Mouse (Mus musculus): ENCODE results near the gene Olfr1246.
"Not testable (repeated sequence)": the region's sequence is repeated elsewhere in the genome, so short reads cannot be mapped to it uniquely, and the experiment has no call there.

Gene Olfr1246

GRCm38 (mm10) chr2:89593057-89593456 lies at the start of gene Olfr1246:
Gene Olfr1246 (minus strand): TSS chr2:89593157.
- no peak for DNase-seq (ENCODE audit: low spot score in 2 of 2)

GRCm38 (mm10) chr2:89634883-89635282 lies 41.9 kb upstream of the Olfr1246 start, which contains the start of gene Olfr1249:
Gene Olfr1249 (minus strand): TSS chr2:89634983.
- DNase-seq (ENCODE audit: low spot score in 2 of 2): no peak

DNA sequence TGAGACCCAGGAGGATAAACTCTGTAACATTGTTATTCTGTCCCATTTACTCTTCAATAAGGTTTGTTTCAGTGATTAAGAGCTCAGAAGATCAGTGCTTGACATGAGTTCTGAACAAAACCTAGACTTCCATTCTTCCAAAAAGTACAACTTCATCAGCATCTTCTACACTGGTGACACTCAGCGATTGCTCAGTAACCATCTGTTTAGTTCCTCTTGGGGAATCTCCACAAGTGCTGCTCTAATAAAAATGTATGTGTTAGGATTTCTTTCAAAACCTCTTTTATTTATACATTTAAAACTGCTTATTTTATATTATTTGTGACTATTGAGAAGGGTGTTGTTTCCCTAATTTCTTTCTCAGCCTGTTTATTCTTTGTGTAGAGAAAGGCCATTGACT lies 25.2 kb upstream of the Olfr1246 start, which contains the start of gene Olfr1248:
Gene Olfr1248 (minus strand): TSS at position 101 of the 400 bp plus-strand sequence.
- DNase-seq (ENCODE audit: low spot score in 2 of 2): not testable (repeated sequence)

- no peak for DNase-seq (ENCODE audit: low spot score in 2 of 2)
Observed at GRCm38 (mm10) chr2:89614030-89614429, 21.1 kb upstream of the Olfr1246 start, which contains the start of gene Olfr1247. Gene Olfr1247 (minus strand): TSS chr2:89614130.

DNA sequence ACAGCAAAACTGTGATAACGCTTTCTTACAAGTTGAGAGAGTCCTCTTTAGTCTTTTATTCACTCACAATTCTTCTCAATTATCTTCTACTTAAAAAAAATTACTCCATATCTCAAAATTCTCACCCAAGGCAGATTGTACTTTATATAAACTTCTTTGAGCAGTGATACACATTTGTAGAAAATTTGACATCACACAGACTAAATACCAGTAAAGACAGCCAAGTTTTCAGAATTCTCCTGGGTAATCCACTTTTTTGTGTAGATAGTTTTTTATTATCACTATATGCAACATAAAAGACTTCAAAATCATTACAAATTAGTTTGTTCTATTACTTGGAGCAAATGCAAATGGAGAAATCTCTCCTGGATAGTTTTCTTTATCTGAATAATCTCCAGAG lies 14.6 kb downstream of the Olfr1246 start, which contains the start of gene Olfr1245:
Gene Olfr1245 (minus strand): TSS at position 101 of the 400 bp plus-strand sequence.
- no peak for DNase-seq (ENCODE audit: low spot score in 2 of 2)

DNA sequence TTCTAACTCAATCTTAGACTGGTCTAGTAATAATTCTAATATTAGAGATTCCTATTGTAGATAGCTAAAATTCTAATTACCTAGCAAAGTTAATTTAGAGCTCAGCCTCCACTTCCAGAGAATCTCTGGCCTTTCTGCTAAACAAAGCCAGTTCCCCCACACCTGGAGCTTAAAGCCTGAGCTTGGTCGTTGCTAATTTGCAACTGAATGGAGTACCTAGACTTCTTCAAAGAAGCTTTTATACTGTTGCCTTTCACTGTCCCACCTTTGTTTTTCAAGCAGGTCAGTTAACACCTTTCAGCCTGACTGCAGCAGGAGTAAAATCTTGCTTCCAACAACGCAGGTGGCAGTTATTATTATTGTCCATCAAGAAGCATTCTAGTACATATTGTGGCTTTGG lies 30.3 kb downstream of the Olfr1246 start:
- not testable (repeated sequence) for DNase-seq (ENCODE audit: low spot score in 2 of 2)

- DNase-seq (ENCODE audit: low spot score in 2 of 2): no peak
Observed at GRCm38 (mm10) chr2:89544516-89544915, 48.4 kb downstream of the Olfr1246 start.

GRCm38 (mm10) chr2:89539923-89540322 lies 53.0 kb downstream of the Olfr1246 start:
- no peak for DNase-seq (ENCODE audit: low spot score in 2 of 2)

Measured in thymus, postnatal 10 days (tissue).